Mouse (Mus musculus): Measurements from ENCODE around the gene Cercam. TPM values are rescaled to one million over a fixed set of nuclear protein-coding genes. Genes with fewer than 3 reads are reported as not detected.

Cercam gene
- polyA plus RNA-seq, 1 experiment from 2014 or later: 14.1 TPM

- Histone ChIP-seq H3K9ac (ENCODE audit: low read length) (no peak overlapping the region), H3K4me3 (ENCODE audit: low read depth, low read length) (no peak overlapping the region), H3K9me3 (ENCODE audit: control insufficient read depth, low read length) (no peaks in the 10 kb centered on the region), H3K4me2 (ENCODE audit: low read depth, low read length, severe bottlenecking) (no peak overlapping the region), H3K27me3 (ENCODE audit: control insufficient read depth, insufficient read depth, low read length) (peaks cover 9% of the 10 kb centered on the region), H3K4me1 (replicated peaks; ENCODE audit: control insufficient read depth, insufficient read depth, low read length) (peaks cover 8% of the 10 kb centered on the region; the same call in 1 of the 2 replicates), H3K27ac (ENCODE audit: low read depth, low read length) (no peak overlapping the region), H3K36me3 (ENCODE audit: control insufficient read depth, insufficient read depth, low read length) (no peaks in the 10 kb centered on the region)
- ATAC-seq (replicated peaks; ENCODE audit: low FRiP score): no peak
- 92% methylated on average over 5 of the region's 5 CpGs for WGBS
- DNase-seq (ENCODE audit: low spot score): no peak
Observed at GRCm38 (mm10) chr2:29833796-29834195, 35.2 kb upstream of the Cercam start.

DNA sequence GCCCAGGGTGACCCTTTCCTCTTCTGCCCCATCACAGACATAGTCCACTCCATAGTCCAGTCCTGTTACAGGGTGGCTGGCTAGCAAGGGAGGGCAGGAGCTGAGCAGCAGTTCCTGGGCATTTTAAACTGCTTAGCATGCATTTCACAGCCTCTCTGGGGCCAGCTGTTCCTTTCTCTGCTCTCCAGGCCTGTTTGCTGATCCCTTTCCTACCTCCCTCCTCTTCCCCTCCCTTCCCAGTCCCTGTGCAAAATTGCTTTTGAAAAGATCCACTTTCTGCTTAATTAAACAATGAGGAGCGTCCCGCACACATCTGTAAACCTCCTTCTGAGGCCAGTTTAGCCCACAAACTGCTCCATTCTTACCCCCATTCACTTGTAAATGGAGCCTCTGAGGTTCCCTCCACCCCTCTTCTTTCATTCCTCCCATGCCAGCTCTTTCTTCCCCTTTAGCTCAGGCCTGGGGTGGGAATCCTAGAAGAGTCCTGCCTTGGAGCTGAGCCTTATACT, 33.5 kb upstream of the Cercam start:
- Histone ChIP-seq H3K4me1 (replicated peaks; ENCODE audit: control insufficient read depth, insufficient read depth, low read length) (peaks cover 10% of the 10 kb centered on the region; the same call in 1 of the 2 replicates), H3K9me3 (ENCODE audit: control insufficient read depth, low read length) (no peaks in the 10 kb centered on the region), H3K36me3 (ENCODE audit: control insufficient read depth, insufficient read depth, low read length) (no peaks in the 10 kb centered on the region), H3K9ac (ENCODE audit: low read length) (no peak overlapping the region; the same call in 1 of the 2 replicates), H3K27me3 (ENCODE audit: control insufficient read depth, insufficient read depth, low read length) (peaks cover 9% of the 10 kb centered on the region), H3K27ac (ENCODE audit: low read depth, low read length) (no peak overlapping the region), H3K4me3 (ENCODE audit: low read depth, low read length) (no peak overlapping the region), H3K4me2 (ENCODE audit: low read depth, low read length, severe bottlenecking) (peak overlapping the region; percentile 15; the same call in 1 of the 2 replicates)
- WGBS: 17% methylated on average over 2 of the region's 2 CpGs
- peak; percentile 58 for ATAC-seq (replicated peaks; ENCODE audit: low FRiP score)
- no peak for DNase-seq (ENCODE audit: low spot score)

GRCm38 (mm10) chr2:29839460-29839859, 29.5 kb upstream of the Cercam start:
- 47% methylated on average over 4 of the region's 4 CpGs for WGBS
- Histone ChIP-seq H3K4me3 (ENCODE audit: low read depth, low read length) (no peak overlapping the region), H3K9me3 (ENCODE audit: control insufficient read depth, low read length) (no peaks in the 10 kb centered on the region), H3K27me3 (ENCODE audit: control insufficient read depth, insufficient read depth, low read length) (peaks cover 24% of the 10 kb centered on the region), H3K4me2 (ENCODE audit: low read depth, low read length, severe bottlenecking) (no peak overlapping the region), H3K27ac (ENCODE audit: low read depth, low read length) (no peak overlapping the region; the same call in 1 of the 2 replicates), H3K4me1 (replicated peaks; ENCODE audit: control insufficient read depth, insufficient read depth, low read length) (peaks cover 10% of the 10 kb centered on the region; the same call in 1 of the 2 replicates), H3K36me3 (ENCODE audit: control insufficient read depth, insufficient read depth, low read length) (no peaks in the 10 kb centered on the region), H3K9ac (ENCODE audit: low read length) (no peak overlapping the region)
- ATAC-seq (replicated peaks; ENCODE audit: low FRiP score) (no peak; the same call in 1 of the 2 replicates), DNase-seq (ENCODE audit: low spot score) (no peak)

GRCm38 (mm10) chr2:29843231-29844105, 25.5 kb upstream of the Cercam start:
- no peak overlapping the region for H3K9ac ChIP-seq (ENCODE audit: low read length)
- no peak overlapping the region for H3K4me3 ChIP-seq (ENCODE audit: low read depth, low read length)
- WGBS: 58% methylated on average over 9 of the region's 9 CpGs
- H3K4me1 ChIP-seq (replicated peaks; ENCODE audit: control insufficient read depth, insufficient read depth, low read length): peaks cover 14% of the 10 kb centered on the region
- no peaks in the 10 kb centered on the region for H3K36me3 ChIP-seq (ENCODE audit: control insufficient read depth, insufficient read depth, low read length)
- H3K9me3 ChIP-seq (ENCODE audit: control insufficient read depth, low read length): no peaks in the 10 kb centered on the region
- H3K27me3 ChIP-seq (ENCODE audit: control insufficient read depth, insufficient read depth, low read length): peaks cover 50% of the 10 kb centered on the region
- H3K27ac ChIP-seq (ENCODE audit: low read depth, low read length): no peak overlapping the region
- no peak for DNase-seq (ENCODE audit: low spot score)
- H3K4me2 ChIP-seq (ENCODE audit: low read depth, low read length, severe bottlenecking): no peak overlapping the region
- no peak for ATAC-seq (replicated peaks; ENCODE audit: low FRiP score)

DNA sequence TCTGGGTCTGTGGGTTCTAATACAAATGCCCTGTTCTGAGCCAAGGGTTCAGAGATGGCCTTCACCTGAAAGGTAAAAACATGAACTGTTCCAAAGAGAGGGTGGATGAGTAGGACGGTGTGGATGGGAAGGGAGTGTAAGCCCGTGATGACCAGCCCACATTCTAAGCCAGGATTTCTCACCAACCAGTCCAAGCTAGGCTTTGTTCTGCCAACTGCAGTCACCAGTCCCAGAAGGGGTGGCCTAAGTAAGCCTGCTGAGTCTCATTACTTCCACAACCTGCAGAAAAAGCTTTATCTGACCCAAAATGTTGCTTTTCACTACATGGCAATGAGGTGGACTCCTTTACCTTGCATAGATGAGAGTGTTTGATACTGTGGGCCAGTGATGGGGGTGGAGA, 24.8 kb upstream of the Cercam start:
- Histone ChIP-seq H3K4me3 (ENCODE audit: low read depth, low read length) (no peak overlapping the region), H3K9me3 (ENCODE audit: control insufficient read depth, low read length) (no peaks in the 10 kb centered on the region), H3K27ac (ENCODE audit: low read depth, low read length) (no peak overlapping the region), H3K9ac (ENCODE audit: low read length) (no peak overlapping the region), H3K27me3 (ENCODE audit: control insufficient read depth, insufficient read depth, low read length) (peaks cover 55% of the 10 kb centered on the region), H3K4me2 (ENCODE audit: low read depth, low read length, severe bottlenecking) (peak overlapping the region; percentile 15; the same call in 1 of the 2 replicates), H3K4me1 (replicated peaks; ENCODE audit: control insufficient read depth, insufficient read depth, low read length) (peaks cover 14% of the 10 kb centered on the region), H3K36me3 (ENCODE audit: control insufficient read depth, insufficient read depth, low read length) (no peaks in the 10 kb centered on the region)
- 45% methylated on average over 2 of the region's 2 CpGs for WGBS
- DNase-seq (ENCODE audit: low spot score) (no peak), ATAC-seq (replicated peaks; ENCODE audit: low FRiP score) (no peak)

GRCm38 (mm10) chr2:29844661-29845060, 24.3 kb upstream of the Cercam start:
- Histone ChIP-seq H3K4me3 (ENCODE audit: low read depth, low read length) (peak overlapping the region; percentile 47), H3K9me3 (ENCODE audit: control insufficient read depth, low read length) (no peaks in the 10 kb centered on the region), H3K27ac (ENCODE audit: low read depth, low read length) (no peak overlapping the region), H3K9ac (ENCODE audit: low read length) (no peak overlapping the region), H3K4me1 (replicated peaks; ENCODE audit: control insufficient read depth, insufficient read depth, low read length) (peaks cover 12% of the 10 kb centered on the region), H3K36me3 (ENCODE audit: control insufficient read depth, insufficient read depth, low read length) (no peaks in the 10 kb centered on the region), H3K4me2 (ENCODE audit: low read depth, low read length, severe bottlenecking) (peak overlapping the region; percentile 97; the same call in 1 of the 2 replicates), H3K27me3 (ENCODE audit: control insufficient read depth, insufficient read depth, low read length) (peaks cover 57% of the 10 kb centered on the region)
- ATAC-seq (replicated peaks; ENCODE audit: low FRiP score) (no peak), DNase-seq (ENCODE audit: low spot score) (no peak)
- WGBS: 9% methylated on average over 3 of the region's 3 CpGs

DNA sequence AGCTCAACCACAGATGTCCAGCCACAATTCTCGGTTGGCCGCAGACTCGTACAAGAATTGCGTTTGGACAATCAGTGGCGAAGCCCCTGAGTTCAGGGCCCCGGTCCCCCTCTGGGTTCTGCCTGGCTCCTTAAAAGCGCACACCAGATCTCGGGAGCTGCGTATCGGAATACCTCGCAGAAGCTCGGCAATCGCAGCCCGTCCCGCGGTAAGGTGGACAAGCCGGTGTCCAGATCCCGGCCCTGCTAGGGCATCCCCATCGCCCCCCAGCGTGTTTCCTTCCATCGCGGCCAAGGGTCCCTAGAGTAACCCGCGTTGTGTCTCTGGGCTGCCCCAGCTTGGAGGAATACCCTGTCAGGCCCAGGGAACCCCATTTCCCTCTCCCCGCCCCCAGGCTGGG, 23.3 kb upstream of the Cercam start:
- Histone ChIP-seq H3K27me3 (ENCODE audit: control insufficient read depth, insufficient read depth, low read length) (peaks cover 57% of the 10 kb centered on the region), H3K9ac (ENCODE audit: low read length) (peak overlapping the region; percentile 71), H3K4me2 (ENCODE audit: low read depth, low read length, severe bottlenecking) (peak overlapping the region; percentile 97), H3K4me1 (replicated peaks; ENCODE audit: control insufficient read depth, insufficient read depth, low read length) (peaks cover 12% of the 10 kb centered on the region), H3K36me3 (ENCODE audit: control insufficient read depth, insufficient read depth, low read length) (no peaks in the 10 kb centered on the region), H3K27ac (ENCODE audit: low read depth, low read length) (no peak overlapping the region), H3K4me3 (ENCODE audit: low read depth, low read length) (peak overlapping the region; percentile 47), H3K9me3 (ENCODE audit: control insufficient read depth, low read length) (no peaks in the 10 kb centered on the region)
- DNase-seq (ENCODE audit: low spot score) (peak; percentile 66), ATAC-seq (replicated peaks; ENCODE audit: low FRiP score) (no peak)
- 2% methylated on average over 25 of the region's 25 CpGs for WGBS

GRCm38 (mm10) chr2:29846061-29846853, 22.7 kb upstream of the Cercam start:
- H3K4me3 ChIP-seq (ENCODE audit: low read depth, low read length): peak overlapping the region; percentile 47
- 2% methylated on average over 47 of the region's 47 CpGs for WGBS
- H3K4me1 ChIP-seq (replicated peaks; ENCODE audit: control insufficient read depth, insufficient read depth, low read length): peaks cover 12% of the 10 kb centered on the region
- no peak overlapping the region for H3K27ac ChIP-seq (ENCODE audit: low read depth, low read length)
- H3K27me3 ChIP-seq (ENCODE audit: control insufficient read depth, insufficient read depth, low read length): peaks cover 57% of the 10 kb centered on the region
- H3K9me3 ChIP-seq (ENCODE audit: control insufficient read depth, low read length): no peaks in the 10 kb centered on the region
- DNase-seq (ENCODE audit: low spot score): peak; percentile 81
- peak; percentile 70 for ATAC-seq (replicated peaks; ENCODE audit: low FRiP score)
- peak overlapping the region; percentile 71 for H3K9ac ChIP-seq (ENCODE audit: low read length)
- H3K4me2 ChIP-seq (ENCODE audit: low read depth, low read length, severe bottlenecking): peak overlapping the region; percentile 97
- H3K36me3 ChIP-seq (ENCODE audit: control insufficient read depth, insufficient read depth, low read length): no peaks in the 10 kb centered on the region

Measured in forebrain, embryonic 11.5 days (tissue).